Mouse (Mus musculus) liver, embryonic 16.5 days (tissue): Measurements from ENCODE around the gene Odf2. TPM values are rescaled to one million over a fixed set of nuclear protein-coding genes. Genes with fewer than 3 reads are reported as not detected.
A peak's percentile ranks its signal among the peaks of the same experiment; 100 is the strongest.
"Not testable (repeated sequence)": the region's sequence is repeated elsewhere in the genome, so short reads cannot be mapped to it uniquely, and the experiment has no call there.

Experiments used
- ATAC-seq: fragments of 200-750 bp; cut with Nextera tagmentation; 2 replicates; pipeline ENCODE4 v1.8.0; 2017; ENCODE audit warnings: low read depth, mild to moderate bottlenecking, moderate number of reproducible peaks, moderate library complexity
- H3K27ac ChIP-seq: fragments of 300-500 bp; sonication (generic); 2 replicates; pipeline ENCODE4 v1.5.1; 2014; ENCODE audit warnings: mild to moderate bottlenecking, low read length
- H3K27me3 ChIP-seq: fragments of 300-500 bp; sonication (generic); 2 replicates; pipeline ENCODE4 v1.6.1; 2014; ENCODE audit warnings: low read depth, low read length, mixed read lengths; ENCODE audit not compliant: control insufficient read depth, insufficient read depth
- H3K36me3 ChIP-seq: fragments of 300-500 bp; sonication (generic); 2 replicates; pipeline ENCODE4 v1.6.1; 2014; ENCODE audit warnings: mild to moderate bottlenecking; ENCODE audit not compliant: control insufficient read depth, insufficient read depth
- H3K4me1 ChIP-seq: fragments of 300-500 bp; sonication (generic); 2 replicates; pipeline ENCODE4 v1.6.1; 2014; ENCODE audit warnings: low read depth, low read length, mixed read lengths; ENCODE audit not compliant: control insufficient read depth
- H3K4me2 ChIP-seq: fragments of 300-500 bp; sonication (generic); 2 replicates; pipeline ENCODE4 v1.6.1; 2014; ENCODE audit warnings: low read depth, low read length, mixed read lengths
- H3K4me3 ChIP-seq: fragments of 300-500 bp; sonication (generic); 2 replicates; pipeline ENCODE4 v1.5.1; 2014; ENCODE audit warnings: low read depth, mild to moderate bottlenecking, low read length
- H3K9ac ChIP-seq: fragments of 300-500 bp; sonication (generic); 2 replicates; pipeline ENCODE4 v1.6.1; 2014; ENCODE audit warnings: low read depth, low read length
- H3K9me3 ChIP-seq: fragments of 300-500 bp; sonication (generic); replicated peaks from 2 replicates; pipeline ENCODE4 v1.6.1; 2016; ENCODE audit warnings: low read length; ENCODE audit not compliant: control insufficient read depth
- WGBS: fragments of 180-500 bp; shearing (Covaris S2); extraction: QIAGEN DNeasy Blood & Tissue Kit; methylation state at CpG from one replicate; pipeline ENCODE4 v1.1.7; 2014; ENCODE audit not compliant: insufficient replicate concordance; 5-methylcytosine and 5-hydroxymethylcytosine counted together
- polyA plus RNA-seq: library from polyadenylated mRNA; unstranded; fragments of >200 nt; fragmentation: Nextera tagmentation; extraction: Ambion mirVana; gene quantifications from 2 replicates; pipeline ENCODE4 v1.2.1, GENCODE M21; 2015

Odf2 gene
- polyA plus RNA-seq, 1 experiment from 2014 or later = 32.6 TPM

DNA sequence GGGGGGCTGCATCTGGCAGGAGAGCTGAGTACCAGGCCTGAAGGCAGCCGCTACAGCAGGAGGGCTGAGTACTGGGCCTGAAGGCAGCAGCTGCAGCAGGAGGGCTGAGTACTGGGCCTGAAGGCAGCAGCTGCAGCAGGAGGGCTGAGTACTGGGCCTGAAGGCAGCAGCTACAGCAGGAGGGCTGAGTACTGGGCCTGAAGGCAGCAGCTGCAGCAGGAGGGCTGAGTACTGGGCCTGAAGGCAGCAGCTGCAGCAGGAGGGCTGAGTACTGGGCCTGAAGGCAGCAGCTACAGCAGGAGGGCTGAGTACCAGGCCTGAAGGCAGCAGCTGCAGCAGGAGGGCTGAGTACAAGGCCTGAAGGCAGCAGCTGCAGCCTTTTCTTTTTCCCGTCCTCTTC lies 19.1 kb downstream of the Odf2 start:
- not testable (repeated sequence) for H3K27ac ChIP-seq, H3K9me3 ChIP-seq, H3K27me3 ChIP-seq, H3K4me3 ChIP-seq, H3K4me1 ChIP-seq, ATAC-seq, H3K4me2 ChIP-seq, H3K9ac ChIP-seq
- peaks cover 44% of the 10 kb centered on the region for H3K36me3 ChIP-seq
- WGBS = 69% methylated on average over 2 of the region's 2 CpGs

- Histone ChIP-seq H3K27me3 (no peaks in the 10 kb centered on the region), H3K4me2 (no peak overlapping the region), H3K9me3 (no peaks in the 10 kb centered on the region), H3K9ac (no peak overlapping the region), H3K4me1 (no peaks in the 10 kb centered on the region), H3K4me3 (no peak overlapping the region), H3K36me3 (peaks cover 39% of the 10 kb centered on the region), H3K27ac (no peak overlapping the region)
- WGBS = 67% methylated on average over 2 of the region's 2 CpGs
- ATAC-seq = no peak
Measured at GRCm38 (mm10) chr2:29910042-29910441, 21.0 kb downstream of the Odf2 start.

DNA sequence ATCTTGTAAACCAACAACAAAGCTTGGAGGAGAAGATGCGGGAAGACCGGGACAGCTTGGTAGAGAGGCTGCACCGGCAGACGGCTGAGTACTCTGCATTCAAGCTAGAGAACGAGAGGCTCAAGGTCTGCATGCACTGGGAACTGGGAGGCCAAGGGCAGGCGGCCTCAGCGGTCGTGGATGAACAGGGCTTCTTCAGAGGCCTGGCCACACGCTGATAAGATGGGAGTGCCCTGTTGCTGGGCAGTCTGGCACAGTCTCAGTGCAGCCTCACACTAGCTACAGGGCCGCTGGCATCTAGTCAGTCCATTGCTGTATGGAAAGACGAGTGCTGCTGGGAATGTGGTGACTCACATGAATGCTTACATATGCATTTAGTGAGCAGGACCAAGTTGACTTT lies 28.6 kb downstream of the Odf2 start:
- Histone ChIP-seq H3K36me3 (peaks cover 55% of the 10 kb centered on the region), H3K4me2 (peak overlapping the region; percentile 19), H3K4me3 (no peak overlapping the region), H3K9ac (peak overlapping the region; percentile 6; the same call in 1 of the 2 replicates), H3K4me1 (peaks cover 22% of the 10 kb centered on the region), H3K27ac (peak overlapping the region; percentile 41), H3K9me3 (no peaks in the 10 kb centered on the region), H3K27me3 (no peaks in the 10 kb centered on the region)
- WGBS = 42% methylated on average over 11 of the region's 11 CpGs
- ATAC-seq = peak; percentile 99

GRCm38 (mm10) chr2:29922011-29922410 lies 33.0 kb downstream of the Odf2 start:
- no peak overlapping the region for H3K9ac ChIP-seq
- no peaks in the 10 kb centered on the region for H3K9me3 ChIP-seq
- WGBS = 73% methylated on average over 11 of the region's 11 CpGs
- H3K4me2 ChIP-seq = no peak overlapping the region
- no peak overlapping the region for H3K27ac ChIP-seq
- peaks cover 15% of the 10 kb centered on the region for H3K4me1 ChIP-seq
- ATAC-seq = no peak
- H3K36me3 ChIP-seq = peaks cover 64% of the 10 kb centered on the region
- H3K27me3 ChIP-seq = no peaks in the 10 kb centered on the region
- no peak overlapping the region for H3K4me3 ChIP-seq

- H3K36me3 ChIP-seq = peaks cover 71% of the 10 kb centered on the region
- H3K27me3 ChIP-seq = no peaks in the 10 kb centered on the region
- no peak overlapping the region for H3K9ac ChIP-seq
- H3K4me2 ChIP-seq = no peak overlapping the region
- H3K4me3 ChIP-seq = no peak overlapping the region
- no peak for ATAC-seq
- no peak overlapping the region for H3K27ac ChIP-seq
- H3K9me3 ChIP-seq = no peaks in the 10 kb centered on the region
- 80% methylated on average over 5 of the region's 5 CpGs for WGBS
- no peaks in the 10 kb centered on the region for H3K4me1 ChIP-seq
Measured at GRCm38 (mm10) chr2:29926542-29926941, 37.5 kb downstream of the Odf2 start.

GRCm38 (mm10) chr2:29930506-29930905 lies 41.5 kb downstream of the Odf2 start:
- H3K4me1 ChIP-seq = no peaks in the 10 kb centered on the region; the same call in 1 of the 2 replicates
- no peak for ATAC-seq
- no peak overlapping the region for H3K27ac ChIP-seq
- no peak overlapping the region for H3K9ac ChIP-seq
- H3K9me3 ChIP-seq = no peaks in the 10 kb centered on the region
- H3K4me2 ChIP-seq = no peak overlapping the region
- H3K4me3 ChIP-seq = no peak overlapping the region
- H3K27me3 ChIP-seq = no peaks in the 10 kb centered on the region
- 86% methylated on average over 10 of the region's 10 CpGs for WGBS
- H3K36me3 ChIP-seq = peaks cover 37% of the 10 kb centered on the region

- peaks cover 30% of the 10 kb centered on the region for H3K36me3 ChIP-seq
- no peak for ATAC-seq
- H3K27ac ChIP-seq = no peak overlapping the region
- no peak overlapping the region for H3K4me3 ChIP-seq
- no peaks in the 10 kb centered on the region for H3K27me3 ChIP-seq
- no peak overlapping the region for H3K9ac ChIP-seq
- H3K4me1 ChIP-seq = peaks cover 5% of the 10 kb centered on the region
- no peaks in the 10 kb centered on the region for H3K9me3 ChIP-seq
- WGBS = 83% methylated on average over 6 of the region's 6 CpGs
- no peak overlapping the region for H3K4me2 ChIP-seq
Measured at GRCm38 (mm10) chr2:29931194-29931593, 42.2 kb downstream of the Odf2 start.

GRCm38 (mm10) chr2:29934906-29935599 lies 46.0 kb downstream of the Odf2 start, which contains the start of gene Gle1:
TSS of gene Gle1 (plus strand) at chr2:29935426.
- Histone ChIP-seq H3K9ac (peak within 1 kb of the TSS; percentile 79), H3K4me1 (peaks cover 6% of the 10 kb centered on the region), H3K4me3 (peak within 1 kb of the TSS; percentile 85), H3K27ac (peak within 1 kb of the TSS; percentile 82), H3K36me3 (peaks cover 11% of the 10 kb centered on the region), H3K27me3 (no peaks in the 10 kb centered on the region), H3K4me2 (peak within 1 kb of the TSS; percentile 76), H3K9me3 (no peaks in the 10 kb centered on the region)
- 2% methylated on average over 44 of the region's 44 CpGs for WGBS
- ATAC-seq = peak; percentile 98

DNA sequence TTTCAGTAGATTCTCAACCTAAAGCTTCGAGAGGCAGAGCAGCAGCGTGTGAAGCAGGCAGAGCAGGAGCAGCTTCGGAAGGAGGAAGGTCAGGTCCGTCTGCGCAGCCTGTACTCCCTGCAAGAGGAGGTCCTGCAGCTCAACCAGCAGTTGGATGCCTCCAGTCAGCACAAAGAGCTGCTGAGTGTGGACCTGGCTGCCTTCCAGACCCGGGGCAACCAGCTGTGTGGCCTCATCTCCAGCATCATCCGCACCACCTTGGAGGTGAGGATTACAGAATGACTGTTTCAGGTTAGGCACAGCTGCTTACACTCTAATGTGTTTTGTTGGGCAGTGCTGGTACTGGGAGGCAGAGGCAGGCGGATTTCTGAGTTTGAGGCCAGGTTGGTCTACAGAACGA lies 51.1 kb downstream of the Odf2 start:
- H3K27me3 ChIP-seq = no peaks in the 10 kb centered on the region
- peaks cover 5% of the 10 kb centered on the region for H3K36me3 ChIP-seq
- H3K4me2 ChIP-seq = no peak overlapping the region
- no peak overlapping the region for H3K9ac ChIP-seq
- ATAC-seq = no peak
- H3K27ac ChIP-seq = no peak overlapping the region
- H3K4me3 ChIP-seq = no peak overlapping the region
- H3K4me1 ChIP-seq = peaks cover 6% of the 10 kb centered on the region
- no peaks in the 10 kb centered on the region for H3K9me3 ChIP-seq
- WGBS = 83% methylated on average over 9 of the region's 9 CpGs
